Mouse (Mus musculus): ENCODE results near the gene Igfals. TPM values are rescaled to one million over a fixed set of nuclear protein-coding genes. Genes with fewer than 3 reads are reported as not detected.

Gene Igfals
- polyA plus RNA-seq, 1 experiment from 2014 or later, result 0.27 TPM

- peak; percentile 55 for ATAC-seq (ENCODE audit: low FRiP score, low read depth)
Observed at GRCm38 (mm10) chr17:24849733-24850064, 16.1 kb upstream of the Igfals start.

DNA sequence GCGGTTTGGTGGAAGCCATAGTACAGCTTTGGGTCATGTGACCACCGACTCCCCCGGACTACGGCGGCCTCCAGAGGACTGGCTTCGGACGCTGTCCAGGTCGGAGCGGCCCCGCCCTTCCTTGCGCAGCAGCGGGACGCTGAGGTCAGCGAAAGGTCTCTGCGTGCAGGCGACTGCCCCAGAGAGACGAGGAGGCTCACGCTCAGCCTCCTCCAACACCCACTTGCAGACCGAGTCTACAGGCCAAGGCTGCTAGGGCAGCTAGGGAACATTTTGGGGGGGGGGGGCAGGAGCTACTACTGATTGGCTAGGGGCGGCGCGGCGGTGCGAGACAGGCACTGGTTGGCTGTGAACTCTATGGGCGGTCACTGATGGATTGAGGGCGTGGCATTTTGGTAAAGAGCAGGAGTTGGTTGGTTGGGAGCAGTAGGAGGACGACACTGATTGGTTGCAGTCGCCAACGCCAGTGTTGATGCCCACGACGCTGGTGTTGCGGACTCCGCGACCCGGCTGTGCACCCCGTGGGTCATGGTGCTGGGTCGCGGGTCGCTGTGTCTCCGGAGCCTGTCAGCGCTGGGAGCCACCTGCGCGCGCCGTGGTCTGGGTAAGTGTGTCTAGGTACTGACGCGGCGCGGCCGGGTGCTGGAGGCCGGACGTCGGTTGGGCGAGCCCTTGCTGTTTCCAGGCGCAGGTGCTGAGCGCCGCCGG is 15.6 kb upstream of the Igfals start, which contains the start of gene Fahd1:
Gene Fahd1, minus strand, starts transcription at position 300 of the 708 bp plus-strand sequence.
- Histone ChIP-seq H3K4me2 (replicated peaks) (peak within 1 kb of the TSS; percentile 94), H3K9ac (replicated peaks) (peak within 1 kb of the TSS; percentile 75), H3K9me3 (no peaks in the 10 kb centered on the region), H3K4me3 (peak within 1 kb of the TSS; percentile 78), H3K27me3 (peaks cover 12% of the 10 kb centered on the region), H3K36me3 (peaks cover 7% of the 10 kb centered on the region), H3K27ac (replicated peaks) (peak within 1 kb of the TSS; percentile 94), H3K4me1 (peaks cover 21% of the 10 kb centered on the region)
- WGBS, result 0% methylated on average over 58 of the region's 58 CpGs
- ATAC-seq (ENCODE audit: low FRiP score, low read depth), result peak; percentile 100

More at GRCm38 (mm10) chr17:24849733-24850064, 16.1 kb upstream of the Igfals start:
- Histone ChIP-seq H3K27me3 (peaks cover 12% of the 10 kb centered on the region), H3K9ac (replicated peaks) (peak overlapping the region; percentile 67), H3K9me3 (no peaks in the 10 kb centered on the region), H3K4me2 (replicated peaks) (peak overlapping the region; percentile 94), H3K4me3 (peak overlapping the region; percentile 78), H3K36me3 (peaks cover 7% of the 10 kb centered on the region), H3K27ac (replicated peaks) (peak overlapping the region; percentile 94), H3K4me1 (peaks cover 21% of the 10 kb centered on the region)
- WGBS, result 0% methylated on average over 21 of the region's 21 CpGs

GRCm38 (mm10) chr17:24850773-24851127 is 15.0 kb upstream of the Igfals start:
- peak overlapping the region; percentile 78 for H3K4me3 ChIP-seq
- H3K27ac ChIP-seq (replicated peaks), result peak overlapping the region; percentile 94; the same call in 1 of the 2 replicates
- ATAC-seq (ENCODE audit: low FRiP score, low read depth), result no peak
- H3K4me1 ChIP-seq, result peaks cover 21% of the 10 kb centered on the region
- H3K27me3 ChIP-seq, result peaks cover 12% of the 10 kb centered on the region
- H3K9ac ChIP-seq (replicated peaks), result peak overlapping the region; percentile 75
- 1% methylated on average over 20 of the region's 20 CpGs for WGBS
- peaks cover 10% of the 10 kb centered on the region for H3K36me3 ChIP-seq
- peak overlapping the region; percentile 94 for H3K4me2 ChIP-seq (replicated peaks)
- H3K9me3 ChIP-seq, result no peaks in the 10 kb centered on the region

GRCm38 (mm10) chr17:24851381-24852125 is 14.2 kb upstream of the Igfals start:
- Histone ChIP-seq H3K36me3 (peaks cover 14% of the 10 kb centered on the region), H3K9ac (replicated peaks) (peak overlapping the region; percentile 75)
- 78% methylated on average over 10 of the region's 10 CpGs for WGBS

GRCm38 (mm10) chr17:24855838-24856464 is 9.8 kb upstream of the Igfals start:
- Histone ChIP-seq H3K27ac (replicated peaks) (no peak overlapping the region), H3K4me3 (no peak overlapping the region), H3K4me2 (replicated peaks) (no peak overlapping the region), H3K9me3 (no peaks in the 10 kb centered on the region), H3K9ac (replicated peaks) (no peak overlapping the region), H3K27me3 (peaks cover 9% of the 10 kb centered on the region), H3K36me3 (peaks cover 27% of the 10 kb centered on the region), H3K4me1 (peaks cover 6% of the 10 kb centered on the region)
- 86% methylated on average over 3 of the region's 3 CpGs for WGBS
- ATAC-seq (ENCODE audit: low FRiP score, low read depth), result no peak

More at GRCm38 (mm10) chr17:24851381-24852125, 14.2 kb upstream of the Igfals start:
- Histone ChIP-seq H3K9me3 (no peaks in the 10 kb centered on the region), H3K4me1 (peaks cover 21% of the 10 kb centered on the region), H3K27me3 (peaks cover 12% of the 10 kb centered on the region), H3K27ac (replicated peaks) (no peak overlapping the region), H3K4me3 (peak overlapping the region; percentile 78), H3K4me2 (replicated peaks) (peak overlapping the region; percentile 94)
- no peak for ATAC-seq (ENCODE audit: low FRiP score, low read depth)

GRCm38 (mm10) chr17:24856589-24856988 is 9.2 kb upstream of the Igfals start:
- ATAC-seq (ENCODE audit: low FRiP score, low read depth), result no peak
- Histone ChIP-seq H3K27me3 (peaks cover 3% of the 10 kb centered on the region), H3K36me3 (peaks cover 33% of the 10 kb centered on the region), H3K4me1 (no peaks in the 10 kb centered on the region), H3K9ac (replicated peaks) (no peak overlapping the region), H3K27ac (replicated peaks) (no peak overlapping the region), H3K9me3 (no peaks in the 10 kb centered on the region), H3K4me3 (no peak overlapping the region), H3K4me2 (replicated peaks) (no peak overlapping the region)
- WGBS, result 91% methylated on average over 13 of the region's 13 CpGs

DNA sequence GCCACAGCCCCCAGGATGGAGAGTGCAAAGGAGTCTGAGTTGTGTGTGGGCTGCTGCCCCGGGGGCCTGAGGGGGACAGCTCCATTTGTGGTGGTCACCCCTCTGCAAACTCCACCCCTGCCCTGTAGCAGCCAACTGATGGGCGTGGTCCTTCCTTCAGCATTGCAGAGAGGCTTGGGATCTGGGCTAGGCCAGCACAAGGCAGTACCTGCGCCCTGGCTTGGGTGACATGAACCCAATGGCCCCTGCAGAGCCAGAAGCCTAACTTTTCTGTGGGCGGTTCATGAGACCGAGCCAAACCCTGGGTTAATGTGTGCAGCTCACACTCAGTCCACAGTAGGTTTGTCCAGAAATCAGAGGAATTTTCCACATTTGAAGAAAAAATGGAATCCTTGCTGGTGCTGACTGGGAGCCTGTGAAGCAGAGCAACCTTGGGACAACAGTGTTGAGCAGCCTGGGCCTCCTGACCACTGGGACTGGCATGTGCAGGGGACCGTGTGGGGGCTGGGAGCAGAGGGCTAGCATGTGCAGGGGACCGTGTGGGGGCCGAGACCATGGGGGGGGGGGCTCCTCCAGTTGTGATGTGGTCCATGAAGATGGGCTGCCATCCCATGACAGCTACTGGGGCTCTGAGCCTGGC is 7.8 kb upstream of the Igfals start:
- no peaks in the 10 kb centered on the region for H3K9me3 ChIP-seq
- no peak for ATAC-seq (ENCODE audit: low FRiP score, low read depth)
- H3K27me3 ChIP-seq, result no peaks in the 10 kb centered on the region
- WGBS, result 83% methylated on average over 8 of the region's 8 CpGs
- peaks cover 44% of the 10 kb centered on the region for H3K36me3 ChIP-seq
- no peak overlapping the region for H3K4me2 ChIP-seq (replicated peaks)
- no peak overlapping the region for H3K27ac ChIP-seq (replicated peaks)
- no peak overlapping the region for H3K9ac ChIP-seq (replicated peaks)
- no peaks in the 10 kb centered on the region for H3K4me1 ChIP-seq
- H3K4me3 ChIP-seq, result no peak overlapping the region

GRCm38 (mm10) chr17:24858967-24859366 is 6.8 kb upstream of the Igfals start:
- Histone ChIP-seq H3K9ac (replicated peaks) (no peak overlapping the region), H3K4me1 (no peaks in the 10 kb centered on the region), H3K36me3 (peaks cover 42% of the 10 kb centered on the region), H3K4me2 (replicated peaks) (no peak overlapping the region), H3K27ac (replicated peaks) (no peak overlapping the region), H3K27me3 (no peaks in the 10 kb centered on the region), H3K9me3 (no peaks in the 10 kb centered on the region), H3K4me3 (no peak overlapping the region)
- WGBS, result 89% methylated on average over 6 of the region's 6 CpGs
- ATAC-seq (ENCODE audit: low FRiP score, low read depth), result no peak

GRCm38 (mm10) chr17:24860076-24860475 is 5.7 kb upstream of the Igfals start:
- no peaks in the 10 kb centered on the region for H3K27me3 ChIP-seq
- 90% methylated on average over 8 of the region's 8 CpGs for WGBS
- H3K4me2 ChIP-seq (replicated peaks), result no peak overlapping the region
- H3K4me3 ChIP-seq, result no peak overlapping the region
- peaks cover 42% of the 10 kb centered on the region for H3K36me3 ChIP-seq
- no peaks in the 10 kb centered on the region for H3K4me1 ChIP-seq
- H3K27ac ChIP-seq (replicated peaks), result no peak overlapping the region
- no peak for ATAC-seq (ENCODE audit: low FRiP score, low read depth)
- no peak overlapping the region for H3K9ac ChIP-seq (replicated peaks)
- H3K9me3 ChIP-seq, result no peaks in the 10 kb centered on the region

GRCm38 (mm10) chr17:24861785-24862184 is 4.0 kb upstream of the Igfals start:
- no peak overlapping the region for H3K27ac ChIP-seq (replicated peaks)
- peaks cover 35% of the 10 kb centered on the region for H3K36me3 ChIP-seq
- H3K27me3 ChIP-seq, result no peaks in the 10 kb centered on the region
- no peak for ATAC-seq (ENCODE audit: low FRiP score, low read depth)
- H3K4me2 ChIP-seq (replicated peaks), result no peak overlapping the region
- no peaks in the 10 kb centered on the region for H3K4me1 ChIP-seq
- H3K4me3 ChIP-seq, result no peak overlapping the region
- H3K9ac ChIP-seq (replicated peaks), result no peak overlapping the region
- 94% methylated on average over 3 of the region's 3 CpGs for WGBS
- H3K9me3 ChIP-seq, result no peaks in the 10 kb centered on the region

- H3K27me3 ChIP-seq, result no peaks in the 10 kb centered on the region
- no peak overlapping the region for H3K9ac ChIP-seq (replicated peaks)
- H3K4me1 ChIP-seq, result no peaks in the 10 kb centered on the region
- H3K36me3 ChIP-seq, result 0 out of 2 replicates have a peak, but pooled peaks cover 5% of the 10 kb centered on the region
- H3K4me3 ChIP-seq, result no peak overlapping the region
- no peak for ATAC-seq (ENCODE audit: low FRiP score, low read depth)
- H3K4me2 ChIP-seq (replicated peaks), result no peak overlapping the region
- no peak overlapping the region for H3K27ac ChIP-seq (replicated peaks)
- H3K9me3 ChIP-seq, result no peaks in the 10 kb centered on the region
- 94% methylated on average over 10 of the region's 10 CpGs for WGBS
Observed at GRCm38 (mm10) chr17:24867914-24868313, 2.1 kb downstream of the Igfals start.

Measured in midbrain, embryonic 12.5 days (tissue).